Mouse (Mus musculus): ENCODE measurements around the gene Ovca2. TPM values are rescaled to one million over a fixed set of nuclear protein-coding genes. Genes with fewer than 3 reads are reported as not detected.

Ovca2 gene
- 17.1 TPM for polyA plus RNA-seq (2014; fragmentation: Illumina TruSeq; extraction: RNeasy Lipid Tissue Mini Kit (QIAGEN cat#74804); ENCODE audit: low read depth, low replicate concordance)

DNA sequence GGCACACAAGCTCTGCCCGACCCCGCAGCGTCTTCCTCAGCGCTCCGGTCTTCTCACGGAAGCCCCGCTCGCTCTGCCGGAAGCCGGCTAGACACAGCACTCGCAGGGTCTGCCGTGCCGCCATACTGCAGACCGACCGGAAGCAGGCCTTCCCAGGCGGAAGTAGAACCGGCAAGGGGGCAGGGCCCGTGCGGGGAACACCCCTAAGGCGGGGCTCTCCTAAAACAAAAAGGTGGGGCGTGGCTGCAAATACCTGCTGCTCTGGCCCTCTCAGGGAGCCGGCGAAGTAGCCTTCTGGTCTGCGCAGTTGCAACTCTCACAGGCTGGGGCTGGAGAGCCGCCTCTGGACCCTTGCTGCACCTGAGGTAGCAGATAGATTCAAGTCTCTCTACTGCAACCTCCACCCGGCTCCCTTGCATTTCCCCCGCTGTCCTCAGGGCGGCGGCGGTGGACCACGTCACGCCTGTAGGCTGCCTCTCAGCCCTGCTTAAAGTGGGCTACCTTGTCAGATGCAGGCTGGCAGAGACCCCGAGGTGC is at the start of gene Ovca2:
TSS of gene Ovca2 (minus strand) at position 164 of the 537 bp plus-strand sequence.

DNA sequence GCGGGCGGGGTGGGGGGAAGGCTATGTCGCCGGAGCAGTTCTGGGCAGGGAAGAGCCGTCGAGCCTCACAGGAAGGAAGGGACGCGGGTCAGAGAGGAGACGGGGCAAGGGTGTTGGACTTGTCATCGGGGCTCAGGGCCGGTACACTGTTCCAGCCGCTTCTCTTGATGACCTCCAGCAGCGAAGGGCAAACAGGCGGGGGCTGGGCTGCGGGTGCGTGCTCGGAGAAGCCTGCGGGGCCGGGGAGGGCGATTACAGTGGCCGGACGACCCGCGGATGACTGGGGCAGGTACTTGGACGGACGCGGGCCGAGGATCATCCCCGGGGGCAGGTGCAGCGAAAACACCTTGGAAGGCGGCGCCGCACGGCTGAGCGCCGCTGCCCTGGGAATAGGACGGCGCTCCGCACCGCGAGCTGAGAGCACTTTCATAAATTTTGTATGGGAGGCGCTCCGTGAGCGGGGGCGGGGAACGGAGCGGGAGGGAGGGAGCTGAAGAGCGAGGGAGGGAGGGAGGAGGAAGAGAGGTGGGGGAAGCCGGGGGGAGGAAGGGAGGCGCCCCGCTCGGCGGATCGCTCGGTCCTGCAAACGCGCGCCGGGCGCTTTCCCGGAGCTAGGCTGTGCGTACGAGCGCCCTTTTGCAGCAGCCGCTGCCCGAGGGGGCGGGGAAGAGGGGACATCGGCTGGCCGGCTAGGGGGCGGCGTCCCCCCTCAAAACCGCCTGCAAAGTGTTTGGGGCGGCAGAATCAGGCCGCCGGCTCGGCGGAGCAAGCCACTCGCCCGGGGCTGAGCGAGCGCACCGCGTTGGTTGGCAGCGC is 14.8 kb upstream of the Ovca2 start, which contains the start of gene Rtn4rl1:
TSS of gene Rtn4rl1 (plus strand) at position 528 of the 816 bp plus-strand sequence.

GRCm38 (mm10) chr11:75190905-75191441 is 12.3 kb upstream of the Ovca2 start, which contains the start of gene Dph1:
Gene Dph1 (minus strand): TSS chr11:75191241.

DNA sequence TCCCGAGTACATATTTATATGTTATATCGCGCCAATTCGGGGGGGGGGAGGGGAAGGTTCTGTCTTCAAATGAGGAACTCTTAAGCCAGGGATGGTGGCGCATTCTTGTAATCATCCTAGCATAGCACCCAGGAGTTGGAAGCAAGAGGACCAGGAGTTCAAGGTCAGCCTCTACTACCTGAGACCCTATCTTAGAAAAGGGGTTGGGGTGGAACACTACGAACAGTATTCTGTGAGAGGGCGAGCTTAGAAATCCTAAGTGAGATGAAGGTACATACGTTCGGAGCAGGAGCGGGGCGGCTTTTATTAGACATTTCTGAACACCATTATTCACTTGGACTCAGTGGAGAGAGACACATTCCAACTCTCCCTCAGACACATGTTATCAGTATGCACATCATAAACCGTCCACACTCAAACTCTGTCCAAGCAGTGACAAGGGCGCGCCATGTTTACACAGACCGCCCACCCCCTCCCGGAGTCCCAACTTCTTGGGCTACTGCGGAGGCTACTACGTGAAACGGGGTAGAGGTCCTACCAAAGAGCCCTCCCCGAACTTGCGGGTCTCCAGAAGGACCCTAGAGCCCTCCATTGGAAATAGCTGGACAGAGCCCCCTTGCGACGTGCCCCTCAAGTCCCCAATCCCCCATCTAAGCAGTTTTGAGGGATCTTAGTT is 9.1 kb downstream of the Ovca2 start, which contains the start of gene Hic1:
TSS of gene Hic1 (minus strand) at position 115 of the 676 bp plus-strand sequence.

Other genes with a start within 250 kb of the Ovca2 start
- 0.28 TPM for gene Hic1, start 9.3 kb downstream of the Ovca2 start, polyA plus RNA-seq (2014; fragmentation: Illumina TruSeq; extraction: RNeasy Lipid Tissue Mini Kit (QIAGEN cat#74804); ENCODE audit: low read depth, low replicate concordance)
- gene Dph1, start 12.4 kb upstream of the Ovca2 start, polyA plus RNA-seq (2014; fragmentation: Illumina TruSeq; extraction: RNeasy Lipid Tissue Mini Kit (QIAGEN cat#74804); ENCODE audit: low read depth, low replicate concordance), result 1.3 TPM
- 1.6 TPM for gene Rtn4rl1, start 14.9 kb upstream of the Ovca2 start, polyA plus RNA-seq (2014; fragmentation: Illumina TruSeq; extraction: RNeasy Lipid Tissue Mini Kit (QIAGEN cat#74804); ENCODE audit: low read depth, low replicate concordance)
- 25.2 TPM for gene Rpa1, start 169.5 kb upstream of the Ovca2 start, polyA plus RNA-seq (2014; fragmentation: Illumina TruSeq; extraction: RNeasy Lipid Tissue Mini Kit (QIAGEN cat#74804); ENCODE audit: low read depth, low replicate concordance)
- gene Smyd4, start 169.6 kb upstream of the Ovca2 start, polyA plus RNA-seq (2014; fragmentation: Illumina TruSeq; extraction: RNeasy Lipid Tissue Mini Kit (QIAGEN cat#74804); ENCODE audit: low read depth, low replicate concordance), result 2.5 TPM
- gene Serpinf1, start 243.9 kb upstream of the Ovca2 start, polyA plus RNA-seq (2014; fragmentation: Illumina TruSeq; extraction: RNeasy Lipid Tissue Mini Kit (QIAGEN cat#74804); ENCODE audit: low read depth, low replicate concordance), result 1.6 TPM